Mouse (Mus musculus) ovary, adult 2 months (tissue): Measurements from ENCODE around the gene Ccdc59. TPM values are rescaled to one million over a fixed set of nuclear protein-coding genes. Genes with fewer than 3 reads are reported as not detected.

Experiments
- polyA plus RNA-seq: library from polyadenylated mRNA; depleted of rRNA; stranded (reverse); fragments of >200 nt; gene quantifications from 2 replicates; pipeline ENCODE4 v1.2.3, GENCODE M21; 2012; rRNA removed

The Ccdc59 gene
- 6.3 and 6.6 TPM in 2 replicates for polyA plus RNA-seq

GRCm38 (mm10) chr10:105840928-105841888 lies at the start of gene Ccdc59, which contains the start of gene Mettl25:
Gene Ccdc59 (plus strand): TSS chr10:105841067.
Gene Mettl25 (minus strand): TSS chr10:105841380.

Other genes with a start within 250 kb of the Ccdc59 start
- gene Mettl25, start 313 bp downstream of the Ccdc59 start, polyA plus RNA-seq = 8.3 and 13.9 TPM in 2 replicates